Mouse (Mus musculus) large intestine, adult 2 months (tissue): ENCODE results near the gene Upb1. TPM values are rescaled to one million over a fixed set of nuclear protein-coding genes. Genes with fewer than 3 reads are reported as not detected.

Experiments used
- DNase-seq: peaks from one replicate; pipeline ENCODE4 v3.0.0-alpha.2; 2012; ENCODE audit warnings: low read depth, low spot score
- WGBS: fragments of 180-500 bp; shearing (Covaris S2); methylation state at CpG from one replicate; pipeline ENCODE4 v1.1.7; 2018; 5-methylcytosine and 5-hydroxymethylcytosine counted together
- polyA plus RNA-seq: library from polyadenylated mRNA; depleted of rRNA; stranded (reverse); fragments of >200 nt; gene quantifications from 2 replicates; pipeline ENCODE4 v1.2.3, GENCODE M21; 2012; rRNA removed

Gene Upb1
- polyA plus RNA-seq, 1 experiment, result 1.1 TPM

DNA sequence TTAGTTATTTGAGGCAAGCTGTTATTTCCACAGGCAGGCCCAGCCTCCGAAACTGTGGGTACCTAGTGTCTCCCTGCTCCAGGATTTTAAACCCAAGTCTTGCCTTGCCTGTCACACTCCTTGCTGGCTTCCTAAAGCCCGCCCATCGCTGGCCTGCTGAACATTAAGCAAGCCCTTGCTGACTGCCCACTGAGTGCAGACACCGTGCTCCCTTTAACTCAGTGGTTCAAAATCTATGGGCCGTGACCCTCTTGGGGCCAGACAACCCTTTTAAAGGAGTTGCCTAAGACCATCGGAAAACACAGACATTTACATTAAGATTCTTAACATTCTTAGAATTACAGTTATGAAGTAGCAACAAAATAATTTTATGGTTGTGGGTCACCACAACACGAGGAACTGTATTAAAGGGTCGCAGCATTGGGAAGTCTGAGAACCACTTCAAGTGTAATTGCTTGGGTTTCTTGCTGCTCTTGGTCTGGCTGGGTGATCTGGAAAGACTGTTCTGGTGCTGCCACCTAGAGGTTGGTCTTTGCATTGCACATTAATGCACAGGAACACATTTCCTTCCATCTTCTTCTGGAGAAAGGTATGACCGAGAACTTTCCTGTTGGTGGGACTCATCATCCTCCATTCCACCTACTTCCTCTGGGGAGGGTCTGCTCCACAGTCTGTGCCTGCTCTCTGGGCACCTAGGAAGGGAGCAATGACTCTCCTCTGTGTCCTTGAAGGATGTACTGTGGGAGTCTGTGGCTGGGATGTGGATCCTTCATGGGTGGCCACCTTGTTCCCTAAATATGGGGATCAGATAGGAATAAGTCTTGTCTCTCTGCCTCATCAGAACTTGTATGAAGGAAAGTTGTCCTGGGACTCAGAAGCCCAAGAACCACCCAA lies 85.4 kb downstream of the Upb1 start:
- DNase-seq, result peak; percentile 54
- 49% methylated on average over 9 of the region's 9 CpGs for WGBS

DNA sequence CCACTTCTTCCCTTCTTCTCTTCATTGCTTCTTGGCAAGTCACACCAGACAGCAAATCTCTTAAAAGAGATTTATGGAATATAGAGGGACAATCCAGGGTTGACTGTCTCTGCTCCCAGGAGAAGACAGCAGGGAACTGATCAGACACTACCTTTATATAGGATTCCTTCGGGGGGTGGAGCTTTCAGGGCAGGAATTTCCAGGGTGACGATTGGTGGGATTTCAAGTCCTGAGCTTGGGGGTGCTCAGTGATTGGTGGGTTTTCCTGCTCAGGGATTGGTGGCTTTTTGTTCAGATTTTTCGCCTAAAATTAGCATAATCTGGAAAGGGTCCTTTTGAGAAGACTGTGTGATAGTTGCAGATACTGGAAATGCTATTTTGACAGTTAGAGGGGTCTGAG lies 86.2 kb downstream of the Upb1 start:
- no peak for DNase-seq
- 62% methylated on average over 3 of the region's 3 CpGs for WGBS

DNA sequence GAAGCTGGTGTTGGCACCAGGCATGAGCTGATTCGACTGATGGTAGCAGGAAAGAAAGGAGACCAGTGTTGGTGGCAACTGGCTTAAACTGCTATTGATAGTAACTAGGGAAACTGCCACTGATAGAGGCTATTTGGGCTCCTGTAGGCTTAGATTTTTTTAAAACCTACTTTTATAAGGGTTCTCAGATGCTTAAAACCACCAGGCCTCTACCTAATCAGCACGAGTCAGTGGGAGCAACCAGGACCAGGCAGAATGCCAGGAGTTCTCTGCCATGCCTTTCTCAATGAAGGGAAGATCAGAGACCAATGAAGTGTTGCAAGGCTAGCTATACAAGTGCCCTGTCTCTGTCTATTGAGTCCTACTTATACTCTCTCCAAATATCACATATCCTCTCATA lies 88.6 kb downstream of the Upb1 start:
- WGBS, result 44% methylated on average over 2 of the region's 2 CpGs

DNA sequence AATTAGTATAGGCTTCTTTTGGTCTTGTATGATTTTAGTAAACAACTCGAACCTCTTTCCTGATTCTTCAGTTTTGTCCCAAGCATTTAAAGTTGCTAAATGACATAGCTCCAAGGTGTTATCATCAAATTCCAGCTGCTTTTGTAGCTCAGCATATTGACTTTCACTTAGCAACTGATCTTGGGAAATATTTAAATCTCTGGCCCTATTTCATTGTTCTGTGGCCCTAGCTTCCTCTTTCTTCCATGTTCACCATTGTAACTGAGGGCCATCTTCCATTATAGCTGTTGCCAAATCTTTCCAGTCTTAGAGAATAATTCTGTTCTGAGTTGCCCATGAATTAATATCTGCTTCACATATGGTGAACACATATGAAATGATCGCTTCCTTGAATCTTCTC lies 89.8 kb downstream of the Upb1 start:
- WGBS, result 84% methylated on average over 2 of the region's 2 CpGs

More for the DNA sequence above, 88.6 kb downstream of the Upb1 start:
- no peak for DNase-seq

More for the DNA sequence above, 89.8 kb downstream of the Upb1 start:
- DNase-seq, result no peak

Other genes starting within 250 kb of the Upb1 start
- gene Specc1l, start 189.0 kb upstream of the Upb1 start, polyA plus RNA-seq, result 26.2 and 40.2 TPM in 2 replicates
- gene Adora2a, start 84.2 kb upstream of the Upb1 start, polyA plus RNA-seq, result 2.4 and 3.6 TPM in 2 replicates
- gene Snrpd3, start 116.4 kb downstream of the Upb1 start, polyA plus RNA-seq, result 30.6 and 44.8 TPM in 2 replicates
- gene Gucd1, start 116.9 kb downstream of the Upb1 start, polyA plus RNA-seq, result 95.7 and 159 TPM in 2 replicates
- gene Lrrc75b, start 159.2 kb downstream of the Upb1 start, polyA plus RNA-seq, result 1.0 TPM in 2 replicates
- gene Ggt1, start 160.5 kb downstream of the Upb1 start, polyA plus RNA-seq, result 370 and 634 TPM in 2 replicates
- 16.0 and 26.1 TPM in 2 replicates for gene Ggt5, start 188.2 kb downstream of the Upb1 start, polyA plus RNA-seq
- 42.9 and 124 TPM in 2 replicates for gene Susd2, start 242.9 kb downstream of the Upb1 start, polyA plus RNA-seq